Mouse (Mus musculus): Measurements from ENCODE around the gene Rmi2.

GRCm38 (mm10) chr16:10870969-10871368, 36.1 kb downstream of the Rmi2 start:
- no peak for TF ChIP-seq ZC3H11A (IDR thresholded peaks at IDR 0.05; ENCODE audit: low read depth, low read length)
- TF ChIP-seq JUND (IDR thresholded peaks at IDR 0.05; ENCODE audit: low read depth, low read length) = no peak
- TF ChIP-seq MEF2A (IDR thresholded peaks at IDR 0.05; ENCODE audit: extremely low read depth, insufficient replicate concordance, low read depth, low read length, poor library complexity, severe bottlenecking) = no peak
- no peak for TF ChIP-seq RAD21 (IDR thresholded peaks at IDR 0.05; ENCODE audit: low read depth, low read length)
- TF ChIP-seq ZKSCAN1 (IDR thresholded peaks at IDR 0.05; ENCODE audit: low read depth, low read length) = no peak
